Mouse (Mus musculus): ENCODE measurements at regions not wholly inside any gene's neighbourhood (a gene's known extent, or its start where the extent isn't known, plus 50 kb on each side); places are given as distances from the start of the nearest gene placed in this dataset.

GRCm38 (mm10) chr11:22698057-22698941 is 162.5 kb downstream of the B3gnt2 start:
- Histone ChIP-seq H3K4me1 (ENCODE audit: control insufficient read depth, insufficient read depth, low read length) (no peaks in the 10 kb centered on the region), H3K9me3 (replicated peaks; ENCODE audit: control insufficient read depth, insufficient read depth, low read length, poor library complexity, severe bottlenecking) (no peaks in the 10 kb centered on the region), H3K36me3 (ENCODE audit: control insufficient read depth, insufficient read depth, low read length, poor library complexity, severe bottlenecking) (no peaks in the 10 kb centered on the region), H3K27ac (ENCODE audit: insufficient read depth, low read length) (no peak overlapping the region), H3K27me3 (ENCODE audit: control insufficient read depth, insufficient read depth, low read length, poor library complexity, severe bottlenecking) (no peaks in the 10 kb centered on the region; the same call in 1 of the 2 replicates), H3K4me3 (ENCODE audit: low read depth, low read length) (no peak overlapping the region), H3K9ac (ENCODE audit: low read depth, poor library complexity, severe bottlenecking) (no peak overlapping the region)
- TF ChIP-seq POLR2A (IDR thresholded peaks at IDR 0.05; ENCODE audit: insufficient read depth, low read length): no peak

- TF ChIP-seq POLR2A (IDR thresholded peaks at IDR 0.05; ENCODE audit: insufficient read depth, low read length) (no peak), CTCF (IDR thresholded peaks at IDR 0.05; ENCODE audit: low read depth, low read length) (no peak), EP300 (IDR thresholded peaks at IDR 0.05; ENCODE audit: insufficient read depth, low read depth, low read length) (no peak)
- Histone ChIP-seq H3K9me3 (replicated peaks; ENCODE audit: control insufficient read depth, insufficient read depth, low read length, poor library complexity, severe bottlenecking) (no peaks in the 10 kb centered on the region), H3K36me3 (ENCODE audit: control insufficient read depth, insufficient read depth, low read length, poor library complexity, severe bottlenecking) (no peaks in the 10 kb centered on the region), H3K9ac (ENCODE audit: low read depth, poor library complexity, severe bottlenecking) (no peak overlapping the region), H3K4me1 (ENCODE audit: control insufficient read depth, insufficient read depth, low read length) (no peaks in the 10 kb centered on the region), H3K27me3 (ENCODE audit: control insufficient read depth, insufficient read depth, low read length, poor library complexity, severe bottlenecking) (no peaks in the 10 kb centered on the region), H3K4me3 (ENCODE audit: low read depth, low read length) (no peak overlapping the region), H3K27ac (ENCODE audit: insufficient read depth, low read length) (no peak overlapping the region)
Measured at GRCm38 (mm10) chr11:22706082-22706481, 154.7 kb downstream of the B3gnt2 start.
